Mouse (Mus musculus): ENCODE measurements around the gene Gm3646.

DNA sequence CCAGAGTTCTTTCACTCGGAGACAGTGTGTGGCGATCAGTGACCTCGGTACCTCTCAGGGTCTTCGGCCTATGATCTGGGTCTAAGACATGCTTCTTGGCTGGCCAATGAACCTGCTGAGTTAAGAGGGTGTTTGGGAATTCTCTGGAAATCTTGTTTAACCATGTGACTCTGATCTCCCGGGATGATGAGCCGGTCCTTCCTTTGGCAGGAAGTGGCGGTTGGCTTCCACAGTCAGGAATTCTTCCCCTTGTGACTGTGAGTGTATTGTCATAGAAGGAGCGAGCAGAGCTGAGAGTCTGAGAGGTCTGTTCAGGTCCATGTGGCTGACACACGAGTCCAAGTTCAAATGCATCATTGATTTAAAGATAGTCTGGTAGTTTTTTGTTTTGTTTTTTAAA is 46.9 kb downstream of the Gm3646 start:
- no peak for TF ChIP-seq POLR2A (IDR thresholded peaks at IDR 0.05; ENCODE audit: low read depth, low read length)
- no peak for TF ChIP-seq CTCF (IDR thresholded peaks at IDR 0.05; ENCODE audit: borderline replicate concordance, insufficient read depth, low read length)
